Mouse (Mus musculus): ENCODE results near the gene Prkcsh.

DNA sequence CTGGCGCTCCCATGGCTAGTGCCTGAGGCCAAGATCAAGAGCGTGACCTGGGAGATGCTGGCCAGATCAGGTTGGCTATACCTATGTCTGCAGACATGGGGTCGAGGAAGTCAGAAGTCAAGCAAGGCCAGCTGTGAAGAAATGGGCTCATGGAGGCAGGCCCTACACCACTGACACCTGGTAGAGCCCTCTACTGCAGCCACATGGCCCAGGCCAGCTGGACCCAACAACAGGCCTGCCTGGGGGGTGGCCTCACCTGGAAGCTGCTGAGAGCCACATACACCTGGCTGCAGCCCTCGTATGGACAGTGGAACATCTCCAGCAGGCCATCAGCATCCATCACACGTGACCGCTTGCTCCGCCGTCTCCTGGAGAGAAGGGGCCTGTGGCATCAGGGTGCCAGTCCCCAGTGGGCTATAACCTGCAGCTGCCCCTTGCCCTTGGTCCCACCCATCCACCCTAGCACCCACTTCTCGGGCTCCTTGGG lies 54.5 kb downstream of the Prkcsh start:
- TF ChIP-seq POLR2A (IDR thresholded peaks at IDR 0.05; ENCODE audit: insufficient read depth, low read depth, low read length): no peak
- no peak for TF ChIP-seq EP300 (IDR thresholded peaks at IDR 0.05; ENCODE audit: insufficient read depth, low read depth, low read length)

All from heart, adult 2 months (tissue).